In genomic region chr15:36425902-36426301, GRCm38 (mm10) we compare ENCODE assay signal across 22 mouse cellular contexts.
DNase-seq lines count a peak whose midpoint lies in the region; ATAC-seq and TF ChIP-seq lines count a peak whose summit lies in the region.
"Had no signal": no experiment of that assay in that cellular context is flagged by ENCODE, and none has a peak within 500 bp of the region (broad histone marks: within the 10 kb centered on the region; RNA-seq: fewer than 3 reads in every experiment).

No protein-coding gene starts in this region.

- no peaks in the 10 kb centered on the region for H3K9me3 ChIP-seq in forebrain, embryonic 13.5 days (replicated peaks)
- no peaks in the 10 kb centered on the region for H3K9me3 ChIP-seq in forebrain, embryonic 12.5 days
- no peaks in the 10 kb centered on the region for H3K9me3 ChIP-seq in stomach, embryonic 16.5 days (replicated peaks; ENCODE audit: control insufficient read depth, low read length)
- H3K9me3 ChIP-seq in stomach, postnatal 0 days (ENCODE audit: control insufficient read depth, low read length), result no peaks in the 10 kb centered on the region
- H3K9me3 ChIP-seq: embryonic facial prominence, embryonic 15.5 days; heart, embryonic 12.5 days; neural tube, embryonic 12.5 days had no signal

- no peak overlapping the region for H3K27ac ChIP-seq in forebrain, embryonic 13.5 days
- no peak overlapping the region for H3K27ac ChIP-seq in forebrain, embryonic 12.5 days
- H3K27ac ChIP-seq in stomach, embryonic 16.5 days (ENCODE audit: low read length), result no peak overlapping the region
- H3K27ac ChIP-seq in stomach, postnatal 0 days (replicated peaks), result no peak overlapping the region
- H3K27ac ChIP-seq: embryonic facial prominence, embryonic 15.5 days; neural tube, embryonic 12.5 days had no signal

- peaks cover 8% of the 10 kb centered on the region for H3K4me1 ChIP-seq in forebrain, embryonic 13.5 days
- H3K4me1 ChIP-seq in forebrain, embryonic 12.5 days, result peaks cover 14% of the 10 kb centered on the region
- H3K4me1 ChIP-seq in stomach, embryonic 16.5 days (ENCODE audit: control insufficient read depth, insufficient read depth, low read length), result no peaks in the 10 kb centered on the region
- no peaks in the 10 kb centered on the region for H3K4me1 ChIP-seq in stomach, postnatal 0 days (replicated peaks; ENCODE audit: control insufficient read depth, insufficient read depth)
- H3K4me1 ChIP-seq: embryonic facial prominence, embryonic 15.5 days; neural tube, embryonic 12.5 days had no signal

- H3K4me2 ChIP-seq in forebrain, embryonic 13.5 days, result no peak overlapping the region
- no peak overlapping the region for H3K4me2 ChIP-seq in forebrain, embryonic 12.5 days
- no peak overlapping the region for H3K4me2 ChIP-seq in stomach, embryonic 16.5 days (ENCODE audit: low read depth, low read length)
- no peak overlapping the region for H3K4me2 ChIP-seq in stomach, postnatal 0 days (replicated peaks; ENCODE audit: low read depth)
- H3K4me2 ChIP-seq: embryonic facial prominence, embryonic 15.5 days; heart, embryonic 12.5 days; liver, embryonic 11.5 days; midbrain, embryonic 11.5 days; neural tube, embryonic 12.5 days had no signal

- TF ChIP-seq CTCF in stomach, postnatal 0 days (IDR thresholded peaks at IDR 0.05; ENCODE audit: low read depth), result no peak

- peak; percentile 77; the same call in 1 of the 2 replicates for ATAC-seq in forebrain, embryonic 13.5 days
- ATAC-seq in forebrain, embryonic 12.5 days (ENCODE audit: low FRiP score), result no peak
- no peak for ATAC-seq in stomach, embryonic 16.5 days (ENCODE audit: insufficient read depth, low FRiP score)
- no peak for ATAC-seq in stomach, postnatal 0 days (ENCODE audit: low FRiP score, low TSS enrichment)
- no peak for ATAC-seq in monocyte, adult 5-6 weeks (replicated peaks; ENCODE audit: insufficient number of reproducible peaks, low FRiP score, low TSS enrichment, poor library complexity, severe bottlenecking)
- ATAC-seq: liver, postnatal 0 days had no signal

- 86% methylated on average over 8 of the region's 8 CpGs for WGBS in forebrain, embryonic 13.5 days
- WGBS in forebrain, embryonic 12.5 days, result 88% methylated on average over 8 of the region's 8 CpGs
- WGBS in stomach, embryonic 16.5 days, result 63% methylated on average over 8 of the region's 8 CpGs
- WGBS in stomach, postnatal 0 days, result 69% methylated on average over 8 of the region's 8 CpGs

- H3K36me3 ChIP-seq in forebrain, embryonic 13.5 days (ENCODE audit: poor library complexity, severe bottlenecking), result no peaks in the 10 kb centered on the region
- no peaks in the 10 kb centered on the region for H3K36me3 ChIP-seq in forebrain, embryonic 12.5 days (replicated peaks)
- no peaks in the 10 kb centered on the region for H3K36me3 ChIP-seq in stomach, embryonic 16.5 days (ENCODE audit: control insufficient read depth, insufficient read depth, low read length)
- H3K36me3 ChIP-seq in stomach, postnatal 0 days (ENCODE audit: control insufficient read depth, insufficient read depth, low read length), result no peaks in the 10 kb centered on the region
- H3K36me3 ChIP-seq: embryonic facial prominence, embryonic 15.5 days; heart, embryonic 12.5 days; neural tube, embryonic 12.5 days had no signal

- no peaks in the 10 kb centered on the region for H3K27me3 ChIP-seq in forebrain, embryonic 13.5 days
- H3K27me3 ChIP-seq in forebrain, embryonic 12.5 days, result no peaks in the 10 kb centered on the region; the same call in 1 of the 2 replicates
- H3K27me3 ChIP-seq in stomach, embryonic 16.5 days (ENCODE audit: control insufficient read depth, insufficient read depth, low read length), result no peaks in the 10 kb centered on the region
- no peaks in the 10 kb centered on the region for H3K27me3 ChIP-seq in stomach, postnatal 0 days (ENCODE audit: control insufficient read depth, insufficient read depth, low read length)
- H3K27me3 ChIP-seq: embryonic facial prominence, embryonic 15.5 days; heart, embryonic 12.5 days; neural tube, embryonic 12.5 days had no signal

- no peak for TF ChIP-seq EP300 in stomach, postnatal 0 days (optimal IDR thresholded peaks at IDR 0.05)

- DNase-seq in stomach, postnatal 0 days (ENCODE audit: low spot score), result no peak
- DNase-seq in layer of hippocampus, adult 9-10 months (ENCODE audit: low spot score), result peak; percentile 56
- DNase-seq in urinary bladder, postnatal 14 days (ENCODE audit: low spot score), result no peak
- DNase-seq: adrenal gland, postnatal 25 days; gastrocnemius, postnatal 14 days; heart, adult 11 months; heart, postnatal 10 days; kidney, adult 18-20 months; liver, postnatal 0 days; lung, postnatal 10 days; right cerebral cortex, postnatal 14 days; spleen, adult 18-20 months; thymus, postnatal 14 days had no signal

- no peak overlapping the region for H3K9ac ChIP-seq in forebrain, embryonic 13.5 days
- no peak overlapping the region for H3K9ac ChIP-seq in forebrain, embryonic 12.5 days
- H3K9ac ChIP-seq in stomach, embryonic 16.5 days (ENCODE audit: low read length), result 0 out of 2 replicates have a peak overlapping the region, but pooled peaks have one; percentile 13
- no peak overlapping the region for H3K9ac ChIP-seq in stomach, postnatal 0 days (ENCODE audit: low read length)
- H3K9ac ChIP-seq: embryonic facial prominence, embryonic 15.5 days; heart, embryonic 12.5 days; liver, postnatal 0 days; neural tube, embryonic 12.5 days had no signal

- no peak overlapping the region for H3K4me3 ChIP-seq in forebrain, embryonic 13.5 days
- no peak overlapping the region for H3K4me3 ChIP-seq in forebrain, embryonic 12.5 days (replicated peaks)
- no peak overlapping the region for H3K4me3 ChIP-seq in stomach, embryonic 16.5 days (replicated peaks; ENCODE audit: low read length)
- H3K4me3 ChIP-seq in stomach, postnatal 0 days (ENCODE audit: low read depth, low read length), result no peak overlapping the region
- H3K4me3 ChIP-seq: embryonic facial prominence, embryonic 15.5 days; heart, embryonic 12.5 days; neural tube, embryonic 12.5 days had no signal
